ENCODE assay signal across 8 mouse cellular contexts in the genomic region with DNA sequence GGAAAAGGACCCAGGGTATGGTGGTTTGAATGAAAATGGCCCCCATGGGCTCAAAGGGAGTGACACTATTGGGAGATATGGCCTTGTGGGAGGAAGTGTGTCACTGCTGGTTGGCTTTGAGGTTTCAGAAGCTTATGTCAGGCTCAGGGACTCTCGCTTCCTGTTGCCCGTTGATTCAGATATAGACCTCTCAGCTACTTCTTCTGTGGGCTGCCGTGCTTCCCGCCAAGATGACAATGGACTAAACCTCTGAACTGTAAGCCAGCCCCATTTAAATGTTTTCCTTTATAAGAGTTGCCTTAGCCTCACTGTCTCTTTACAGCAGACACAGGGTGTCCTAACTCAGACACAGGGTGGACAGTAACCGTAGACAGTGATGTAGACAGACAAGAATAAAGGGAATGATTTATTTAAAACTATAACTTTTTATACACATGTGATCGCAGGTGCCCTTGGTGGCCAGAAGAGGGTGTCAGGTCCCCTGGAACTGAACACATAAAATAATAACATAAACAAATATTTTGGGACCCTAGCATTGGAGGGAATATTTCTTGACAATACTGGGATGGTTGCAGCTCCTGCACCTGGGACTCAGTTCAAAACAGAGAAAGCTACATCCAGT. TPM values are rescaled to one million over a fixed set of nuclear protein-coding genes. Genes with fewer than 3 reads are reported as not detected.
A peak's percentile ranks its signal among the peaks of the same experiment; 100 is the strongest.
DNase-seq lines count a peak whose midpoint lies in the region; ATAC-seq and TF ChIP-seq lines count a peak whose summit lies in the region.
"Had no signal": no experiment of that assay in that cellular context is flagged by ENCODE, and none has a peak within 500 bp of the region (broad histone marks: within the 10 kb centered on the region; RNA-seq: fewer than 3 reads in every experiment).

A gene (plus strand): TSS at position 178 of the 622 bp plus-strand sequence.

- TF ChIP-seq POLR2A in thymus, adult 2 months (IDR thresholded peaks at IDR 0.05; ENCODE audit: control insufficient read depth, extremely low read depth, insufficient read depth, low read length, poor library complexity): no peak

- peaks cover 18% of the 10 kb centered on the region for H3K4me1 ChIP-seq in thymus, adult 2 months (replicated peaks; ENCODE audit: control insufficient read depth, insufficient read depth, low read length)
- H3K4me1 ChIP-seq in forebrain, postnatal 0 days (ENCODE audit: insufficient read depth): no peaks in the 10 kb centered on the region

- no peaks in the 10 kb centered on the region for H3K36me3 ChIP-seq in thymus, adult 2 months (ENCODE audit: control insufficient read depth, insufficient read depth, low read length)
- H3K36me3 ChIP-seq in forebrain, postnatal 0 days (ENCODE audit: insufficient read depth): no peaks in the 10 kb centered on the region
- H3K36me3 ChIP-seq: embryonic facial prominence, embryonic 15.5 days had no signal

- no peaks in the 10 kb centered on the region for H3K9me3 ChIP-seq in forebrain, postnatal 0 days (ENCODE audit: low read length)
- H3K9me3 ChIP-seq: embryonic facial prominence, embryonic 15.5 days had no signal

- peak within 1 kb of the TSS; percentile 90 for H3K27ac ChIP-seq in thymus, adult 2 months (ENCODE audit: control insufficient read depth, insufficient read depth, low read length)
- peak within 1 kb of the TSS; percentile 46; the same call in 1 of the 2 replicates for H3K27ac ChIP-seq in forebrain, postnatal 0 days (ENCODE audit: low read depth, low read length)
- H3K27ac ChIP-seq: embryonic facial prominence, embryonic 15.5 days had no signal

- TF ChIP-seq CTCF in thymus, adult 2 months (IDR thresholded peaks at IDR 0.05; ENCODE audit: borderline replicate concordance, control insufficient read depth, extremely low read depth, insufficient read depth, low read length, poor library complexity): no peak
- peak; percentile 19; the same call in 1 of the 2 replicates for TF ChIP-seq CTCF in forebrain, postnatal 0 days (IDR thresholded peaks at IDR 0.05; ENCODE audit: low read depth)

- WGBS in thymus, adult 2 months: 30% methylated on average over 6 of the region's 6 CpGs
- 72% methylated on average over 6 of the region's 6 CpGs for WGBS in forebrain, postnatal 0 days

- no peak within 1 kb of the TSS for H3K4me2 ChIP-seq in forebrain, postnatal 0 days (ENCODE audit: low read depth)
- H3K4me2 ChIP-seq: embryonic facial prominence, embryonic 15.5 days had no signal

- ATAC-seq in forebrain, postnatal 0 days: no peak

- no peaks in the 10 kb centered on the region for H3K27me3 ChIP-seq in thymus, adult 2 months (ENCODE audit: control insufficient read depth, insufficient read depth, low read length)
- H3K27me3 ChIP-seq in forebrain, postnatal 0 days (ENCODE audit: insufficient read depth, low read length): no peaks in the 10 kb centered on the region
- H3K27me3 ChIP-seq: embryonic facial prominence, embryonic 15.5 days had no signal

- no peak within 1 kb of the TSS; the same call in 1 of the 2 replicates for H3K9ac ChIP-seq in forebrain, postnatal 0 days
- H3K9ac ChIP-seq: embryonic facial prominence, embryonic 15.5 days had no signal

- peak within 1 kb of the TSS; percentile 26 for H3K4me3 ChIP-seq in thymus, adult 2 months (ENCODE audit: control insufficient read depth, insufficient read depth, low read length)
- no peak within 1 kb of the TSS for H3K4me3 ChIP-seq in forebrain, postnatal 0 days (ENCODE audit: low read depth, low read length)
- H3K4me3 ChIP-seq: embryonic facial prominence, embryonic 15.5 days had no signal

- peak; percentile 45 for DNase-seq in thymus, adult 2 months
- no peak for DNase-seq in thymus, postnatal 4 days
- no peak for DNase-seq in forebrain, postnatal 0 days
- peak; percentile 26 for DNase-seq in lung, postnatal 36 days
- peak; percentile 39 to 60 for DNase-seq in thymus, postnatal 36 days
- DNase-seq in cerebellum, postnatal 14 days: no peak
- no peak for DNase-seq in adipocyte (ENCODE audit: low spot score)

RNA-seq across cellular contexts. Expression of the gene that starts here (rescaled TPM):
- 261 and 279 TPM in 2 replicates for polyA plus RNA-seq in thymus, adult 2 months (2012; rRNA removed)
- 1.3 and 2.2 TPM in 2 replicates for total RNA-seq in forebrain, postnatal 0 days (2014; rRNA removed)
- 0.80 and 1.0 TPM in 2 replicates for polyA plus RNA-seq in forebrain, postnatal 0 days (2015; fragmentation: Nextera tagmentation; extraction: Ambion mirVana)

Comparison
In these comparisons a context has a peak if more than half of its experiments do, and no peak if none do; other contexts are left out.
1. RNA of the gene that starts here (polyA plus RNA-seq): 261 to 279 TPM in thymus, adult 2 months; 0.80 to 1.0 TPM in forebrain, postnatal 0 days; every median in the first group is over 100 times any median in the second.
2. DNase-seq: peak in thymus, adult 2 months (single experiment), lung, postnatal 36 days (single experiment) and thymus, postnatal 36 days (2 of 2); none in thymus, postnatal 4 days (single experiment), forebrain, postnatal 0 days (single experiment), cerebellum, postnatal 14 days (0 of 2) and adipocyte (single experiment).